Mouse (Mus musculus) left cerebral cortex, adult 8-10 months (tissue): ENCODE data around the gene Fahd1. TPM values are rescaled to one million over a fixed set of nuclear protein-coding genes. Genes with fewer than 3 reads are reported as not detected.

Experiments
- DNase-seq, 2 experiments: peaks; one replicate each; pipeline ENCODE4 v3.0.0; 2022; ENCODE audit warnings: low spot score in 2 of 2
- total RNA-seq, 4 experiments: library from RNA; stranded (reverse); gene quantifications; 2 replicates each; pipeline ENCODE4 v1.2.4; 2022

Gene Fahd1
- total RNA-seq, 4 experiments from 2014 or later = 18.7 to 19.5 (median 19.1) TPM

DNA sequence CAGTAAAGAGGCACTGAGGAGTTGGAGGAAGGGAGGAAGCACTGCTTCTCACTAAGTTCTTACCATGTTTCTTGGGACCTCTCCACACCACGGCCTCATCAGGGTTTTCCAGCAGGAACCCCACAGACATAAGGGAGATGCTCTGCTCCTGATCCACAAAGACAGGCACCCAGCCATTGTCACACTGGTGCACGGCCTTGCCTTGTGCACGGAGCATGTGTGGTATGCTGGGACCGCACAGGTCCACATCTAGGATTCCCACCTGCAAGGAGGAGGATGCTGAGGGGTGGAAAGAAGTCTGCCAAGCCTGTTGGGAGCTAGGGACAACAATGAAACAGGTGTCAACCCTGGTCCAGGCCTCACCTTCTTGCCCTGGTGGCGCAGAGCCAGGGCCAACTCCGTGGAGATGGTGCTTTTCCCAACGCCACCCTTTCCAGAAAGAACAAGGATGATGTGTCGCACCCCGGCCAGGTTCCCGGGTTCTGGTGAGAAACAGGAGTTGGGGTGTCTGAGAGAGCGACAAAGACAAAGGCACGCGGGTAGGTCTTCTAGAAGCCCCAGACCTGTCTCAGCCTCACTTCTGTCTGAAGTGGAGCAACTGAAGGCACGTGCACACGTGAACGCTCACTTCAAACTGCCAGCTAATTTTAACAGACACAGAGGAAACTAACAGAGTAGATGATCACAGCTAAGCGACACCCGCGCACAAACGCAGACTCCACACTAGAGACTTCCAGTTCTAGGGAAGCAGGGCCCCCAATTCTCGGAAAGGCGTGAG is 35.4 kb upstream of the Fahd1 start:
- no peak for DNase-seq

DNA sequence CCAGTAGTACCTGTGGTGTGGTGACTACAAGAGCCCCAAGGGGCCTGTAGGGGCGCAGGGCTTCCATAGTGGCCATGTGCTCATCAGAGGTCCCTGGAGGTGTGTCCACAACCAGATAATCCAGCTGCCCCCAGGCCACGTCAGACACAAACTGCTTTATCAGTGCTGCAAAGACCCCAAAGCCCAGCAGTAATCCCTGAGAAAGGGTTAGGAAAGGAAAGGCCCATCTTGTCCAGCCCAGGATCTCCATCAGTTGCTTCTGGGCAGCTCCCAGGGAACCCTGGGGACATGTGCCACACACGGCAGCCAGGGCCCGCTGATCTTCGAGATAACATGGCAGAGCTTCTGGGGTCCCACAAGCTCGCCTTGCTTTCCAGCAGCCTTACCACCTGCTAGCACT is 34.2 kb upstream of the Fahd1 start:
- DNase-seq = no peak

DNA sequence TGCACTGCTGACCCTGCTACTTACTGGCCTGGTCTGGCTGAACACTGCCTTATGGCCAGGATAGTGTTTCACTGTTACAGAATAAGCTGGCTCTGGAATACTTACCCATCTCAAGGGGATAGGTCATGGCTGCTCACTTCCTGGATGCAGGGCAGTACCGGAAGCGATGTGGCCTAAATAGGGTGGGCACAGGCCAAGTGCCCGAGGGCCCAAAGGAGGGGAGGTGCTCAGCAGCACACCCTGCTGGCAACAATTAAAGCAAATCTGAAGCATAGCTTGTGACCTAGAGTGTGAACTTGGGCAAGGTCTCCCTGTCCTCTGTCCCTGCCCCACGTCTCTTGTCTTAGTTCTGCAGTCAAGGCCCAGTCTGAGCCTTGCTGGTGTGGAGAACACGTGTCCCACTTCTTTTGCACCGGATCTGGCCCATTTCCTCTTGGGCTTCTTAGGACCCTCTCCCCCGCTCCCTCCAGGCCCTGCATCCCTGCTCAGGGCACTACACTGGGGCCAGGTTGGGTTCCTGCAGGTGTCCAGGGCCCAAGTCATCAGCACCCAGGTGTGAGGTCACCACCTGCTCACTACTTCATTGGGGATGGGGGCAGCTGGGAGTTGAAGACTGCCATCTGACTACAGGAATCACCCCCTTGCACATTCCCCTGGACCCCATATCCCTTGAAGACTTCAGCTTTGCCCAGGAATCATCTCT is 31.7 kb upstream of the Fahd1 start:
- DNase-seq = no peak

DNA sequence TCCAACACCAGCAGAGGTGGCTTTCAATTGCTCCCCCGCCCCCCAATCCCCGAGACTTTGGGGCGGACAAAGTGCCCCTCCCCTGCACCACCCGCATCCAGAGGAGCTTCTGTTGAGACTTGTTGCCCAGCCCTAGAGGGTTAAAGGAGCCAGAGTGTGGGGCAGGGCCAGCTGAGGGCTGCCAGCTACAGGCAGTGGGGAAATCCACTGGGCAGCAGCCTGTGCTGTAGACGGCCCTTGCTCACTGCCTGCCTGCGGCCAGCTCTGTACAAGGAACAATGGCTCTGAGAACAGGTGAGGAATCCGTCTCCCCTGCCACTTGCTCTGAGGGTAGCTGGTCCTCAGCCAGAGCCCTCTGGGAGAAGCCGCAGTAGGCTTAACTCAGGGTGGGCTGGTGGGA is 28.4 kb upstream of the Fahd1 start:
- no peak for DNase-seq

DNA sequence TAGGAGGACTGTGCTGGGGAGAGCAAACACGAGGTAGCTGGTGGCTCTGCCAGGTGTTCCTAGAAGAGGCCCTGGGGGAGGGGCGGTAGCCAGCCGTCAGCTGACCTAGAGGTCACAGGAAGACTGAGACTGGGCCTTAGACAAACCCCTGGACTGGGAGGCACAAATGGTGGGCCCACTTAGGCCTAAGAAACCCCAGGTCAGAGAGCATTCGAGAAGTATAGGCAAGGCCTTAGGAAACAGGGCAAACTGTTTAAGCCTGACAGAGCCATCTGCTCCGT is 27.9 kb upstream of the Fahd1 start:
- no peak for DNase-seq

DNA sequence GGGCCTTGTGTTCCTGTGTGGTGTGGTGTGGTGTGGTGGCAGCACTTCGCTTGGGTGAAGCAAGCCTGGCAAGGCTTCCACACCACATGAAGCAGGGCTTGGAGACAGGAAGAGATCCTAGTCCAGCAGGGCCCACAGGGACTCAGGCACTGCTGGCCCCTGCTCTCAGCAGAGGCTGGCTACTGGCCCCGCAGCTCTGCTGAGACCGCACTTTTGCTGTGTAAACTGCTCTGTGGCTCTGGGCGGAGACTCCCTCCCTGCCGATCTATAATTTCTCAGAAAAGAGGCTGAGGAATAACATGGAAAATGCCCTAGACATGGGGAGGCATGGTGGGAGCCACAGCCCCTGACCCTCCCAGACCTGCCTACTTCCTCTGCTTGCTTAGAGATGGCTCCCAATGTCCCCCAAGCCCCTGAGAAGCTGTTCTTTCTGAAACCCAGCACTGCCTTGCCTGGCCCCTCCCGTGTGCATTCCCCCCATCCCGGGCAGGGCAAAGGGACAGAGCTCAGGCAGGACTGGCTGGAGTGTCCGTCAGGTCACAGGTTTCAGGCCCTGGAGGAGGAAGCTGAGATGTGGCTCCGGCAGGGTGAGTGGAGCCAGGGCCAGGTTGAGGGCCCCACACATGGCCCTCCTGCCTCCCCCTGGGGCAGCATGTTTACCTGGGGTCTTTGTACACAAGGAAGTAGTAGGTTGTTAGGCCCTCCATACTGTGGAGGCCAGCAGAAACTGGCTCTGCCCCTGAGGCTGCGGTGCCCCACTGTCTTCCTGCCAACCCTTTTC is 27.4 kb upstream of the Fahd1 start:
- no peak for DNase-seq

DNA sequence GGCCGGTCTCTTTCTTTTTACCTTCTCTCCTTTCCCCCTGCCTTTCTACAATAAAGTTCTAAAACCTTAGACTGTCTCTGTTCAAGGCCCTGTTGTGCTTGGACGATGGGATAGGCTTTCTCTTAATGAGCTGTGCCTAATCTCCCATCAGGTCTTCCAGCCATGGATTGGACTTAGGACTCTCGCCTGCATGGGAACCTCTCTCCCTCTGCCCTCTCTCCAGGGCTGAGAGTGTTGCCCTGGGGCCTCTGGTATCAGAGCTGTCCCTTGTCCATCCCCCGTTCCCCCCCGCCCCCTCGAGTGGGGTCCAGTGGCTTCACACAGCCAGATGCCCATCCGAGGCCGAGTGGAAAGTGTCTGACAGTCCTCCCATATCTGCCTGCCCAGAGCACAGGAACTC is 24.8 kb upstream of the Fahd1 start:
- no peak for DNase-seq

DNA sequence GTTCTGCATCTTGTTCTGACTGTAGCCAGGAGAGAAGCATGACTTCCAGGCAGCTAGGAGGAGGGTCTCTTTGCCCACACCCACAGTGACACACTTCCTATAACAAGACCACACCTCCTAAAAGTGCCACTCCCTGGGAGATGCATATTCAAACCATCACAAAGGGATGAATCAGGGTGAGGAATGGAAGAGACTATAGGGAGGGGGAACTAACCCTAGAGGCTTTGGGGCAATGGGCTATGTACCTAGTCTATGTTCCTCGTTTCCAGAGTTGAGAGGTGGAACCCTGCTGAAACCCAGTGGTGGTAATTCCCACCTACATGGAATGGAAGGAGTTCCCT is 24.2 kb upstream of the Fahd1 start:
- DNase-seq = no peak

DNA sequence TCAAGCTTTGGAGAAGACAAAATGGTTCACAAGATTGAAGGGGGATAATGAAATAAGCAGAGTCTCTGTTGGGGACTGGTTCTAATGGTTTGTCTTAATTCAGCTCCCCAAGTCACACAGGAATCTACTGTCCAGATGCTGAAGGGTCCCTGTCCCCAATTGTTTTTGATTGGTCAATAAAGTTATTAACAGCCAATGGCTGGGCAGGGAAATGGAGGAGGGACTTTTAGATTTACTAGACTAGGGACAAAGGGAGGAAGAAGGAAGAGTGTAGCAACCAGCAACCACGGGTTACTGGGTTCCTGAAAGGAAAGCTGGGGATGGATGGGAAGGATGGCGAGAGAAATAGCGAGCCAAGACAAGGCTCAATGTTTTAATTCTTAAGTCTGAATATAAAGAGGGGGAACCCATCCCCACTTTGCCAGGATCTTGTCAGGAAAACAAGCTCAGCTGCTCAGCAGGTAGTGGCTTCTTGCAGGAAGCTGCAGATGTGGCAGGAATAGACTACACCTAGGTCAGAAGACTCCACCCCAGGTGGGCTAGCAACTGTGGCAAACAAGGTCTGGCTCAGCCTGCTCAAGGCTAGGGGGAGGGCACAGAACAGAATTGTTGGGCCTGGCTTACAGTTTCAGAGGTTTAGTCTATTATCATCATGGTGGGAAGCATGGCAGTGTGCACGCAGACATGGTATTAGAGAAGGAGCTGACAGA is 23.7 kb upstream of the Fahd1 start:
- no peak for DNase-seq

DNA sequence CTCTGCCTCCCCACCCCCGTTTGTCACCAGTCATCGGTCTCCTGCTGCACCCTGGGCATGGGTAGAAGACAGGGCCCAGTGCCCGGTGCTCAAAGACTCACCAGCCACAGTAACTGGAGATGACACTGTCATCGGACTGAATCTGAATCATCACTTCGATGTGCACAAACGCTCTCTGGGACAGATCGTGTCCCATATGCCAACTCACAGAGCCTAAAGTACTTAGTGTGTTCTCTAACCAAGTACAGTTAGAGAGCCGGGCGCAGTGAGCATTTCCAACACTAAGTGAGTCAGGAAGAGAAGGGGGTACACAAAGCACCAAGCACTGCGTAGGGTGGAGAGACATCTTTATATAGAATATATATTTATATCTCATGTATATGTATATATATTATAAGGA is 17.8 kb upstream of the Fahd1 start:
- DNase-seq = no peak

DNA sequence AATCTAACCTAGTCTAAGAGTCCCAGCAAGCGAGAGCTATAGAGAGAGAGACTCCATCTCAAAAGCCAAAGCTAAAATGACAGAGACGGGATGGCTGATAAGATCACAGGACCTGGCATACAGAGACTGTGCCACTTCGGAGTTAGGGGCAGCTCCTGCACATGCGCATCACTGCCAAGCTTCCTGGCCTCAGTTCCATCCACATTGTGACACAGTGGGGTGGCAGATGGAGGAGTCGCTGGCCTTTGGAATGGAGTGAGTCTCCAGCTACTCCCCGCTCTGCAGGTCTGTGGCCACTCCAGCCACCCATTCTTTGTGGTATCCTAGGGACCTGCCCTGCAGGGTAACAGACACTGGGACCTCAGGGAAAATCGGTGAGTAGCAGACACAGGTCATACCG is 15.6 kb upstream of the Fahd1 start, which contains the start of gene Igfals:
Igfals (plus strand) TSS at position 222 of the 400 bp plus-strand sequence.
- DNase-seq = no peak

DNA sequence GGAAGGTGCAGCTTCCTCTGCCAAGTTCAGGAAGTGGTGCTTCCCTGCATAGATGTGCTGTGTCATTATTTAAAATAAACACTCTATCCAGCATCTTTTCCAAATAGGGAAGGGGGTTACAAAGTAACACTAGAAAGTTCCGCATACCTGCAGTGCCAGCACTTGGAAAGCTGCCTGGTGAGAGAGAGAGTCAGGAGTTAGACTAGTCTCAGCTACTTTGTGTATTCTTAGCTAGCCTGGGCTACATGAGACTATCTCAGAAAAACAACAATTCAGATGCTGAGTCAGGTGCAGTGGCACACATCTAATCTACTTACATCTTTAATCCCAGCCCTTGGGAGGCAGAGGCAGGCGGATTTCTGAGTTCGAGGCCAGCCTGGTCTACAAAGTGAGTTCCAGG is 11.6 kb upstream of the Fahd1 start:
- DNase-seq = no peak

DNA sequence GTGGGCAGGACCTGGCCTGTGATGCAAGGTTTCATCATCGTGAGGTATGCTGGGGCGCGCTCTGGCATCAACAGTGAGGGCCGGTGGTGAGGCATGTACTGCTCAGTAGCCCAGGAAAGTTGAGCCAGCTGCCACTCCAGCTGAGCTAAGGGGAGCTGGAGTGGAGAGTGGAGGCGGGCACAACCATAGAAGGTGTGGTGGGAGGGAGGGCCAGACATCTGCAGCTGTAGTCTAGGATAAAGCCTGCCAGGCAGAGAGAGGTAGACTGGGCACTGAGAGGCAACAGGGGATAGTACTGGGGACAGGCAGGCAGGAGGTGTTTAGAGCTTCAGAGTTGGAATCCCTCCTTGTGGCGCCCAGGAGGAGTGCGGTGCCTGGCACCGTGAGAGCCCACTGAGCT is 9.9 kb upstream of the Fahd1 start:
- no peak for DNase-seq

DNA sequence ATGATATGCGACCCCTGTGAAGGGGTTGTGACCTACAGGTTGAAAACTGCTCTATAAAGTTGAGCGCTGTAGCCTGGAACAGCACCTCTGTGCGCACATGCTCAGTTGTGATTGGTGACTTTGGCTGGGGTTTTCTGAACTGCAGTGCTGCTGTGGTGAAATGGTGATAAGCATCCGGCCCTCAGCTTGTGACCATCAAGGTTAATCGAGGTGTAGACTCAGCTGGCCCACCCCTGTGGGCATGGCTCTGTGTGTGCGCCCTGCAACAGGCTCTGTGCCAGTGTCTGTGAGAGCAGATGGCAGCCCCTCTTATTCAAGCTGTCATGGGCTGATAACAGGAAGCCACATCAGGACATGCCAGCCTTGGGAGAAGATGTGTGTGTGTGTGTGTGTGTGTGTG is 8.8 kb upstream of the Fahd1 start:
- no peak for DNase-seq

DNA sequence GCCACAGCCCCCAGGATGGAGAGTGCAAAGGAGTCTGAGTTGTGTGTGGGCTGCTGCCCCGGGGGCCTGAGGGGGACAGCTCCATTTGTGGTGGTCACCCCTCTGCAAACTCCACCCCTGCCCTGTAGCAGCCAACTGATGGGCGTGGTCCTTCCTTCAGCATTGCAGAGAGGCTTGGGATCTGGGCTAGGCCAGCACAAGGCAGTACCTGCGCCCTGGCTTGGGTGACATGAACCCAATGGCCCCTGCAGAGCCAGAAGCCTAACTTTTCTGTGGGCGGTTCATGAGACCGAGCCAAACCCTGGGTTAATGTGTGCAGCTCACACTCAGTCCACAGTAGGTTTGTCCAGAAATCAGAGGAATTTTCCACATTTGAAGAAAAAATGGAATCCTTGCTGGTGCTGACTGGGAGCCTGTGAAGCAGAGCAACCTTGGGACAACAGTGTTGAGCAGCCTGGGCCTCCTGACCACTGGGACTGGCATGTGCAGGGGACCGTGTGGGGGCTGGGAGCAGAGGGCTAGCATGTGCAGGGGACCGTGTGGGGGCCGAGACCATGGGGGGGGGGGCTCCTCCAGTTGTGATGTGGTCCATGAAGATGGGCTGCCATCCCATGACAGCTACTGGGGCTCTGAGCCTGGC is 7.8 kb upstream of the Fahd1 start:
- no peak for DNase-seq

DNA sequence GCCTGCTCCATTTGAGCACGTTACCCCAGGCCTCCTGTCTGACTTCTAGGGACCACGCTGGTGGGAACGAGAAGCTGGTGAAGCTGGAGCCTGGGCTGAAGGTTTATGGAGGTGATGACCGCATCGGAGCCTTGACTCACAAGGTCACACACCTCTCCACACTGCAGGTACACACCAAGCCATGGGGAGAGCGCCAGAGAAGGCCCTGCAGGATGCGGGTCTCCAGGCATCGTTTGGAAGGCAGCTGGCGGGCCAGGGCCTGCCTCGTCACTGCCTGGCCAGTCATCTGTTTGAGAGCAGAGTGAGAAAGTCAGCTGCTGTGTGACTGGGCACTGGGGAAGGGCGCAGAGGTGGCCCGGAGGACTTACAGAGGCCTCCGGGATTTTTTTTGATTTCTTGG is 6.4 kb upstream of the Fahd1 start:
- no peak for DNase-seq

DNA sequence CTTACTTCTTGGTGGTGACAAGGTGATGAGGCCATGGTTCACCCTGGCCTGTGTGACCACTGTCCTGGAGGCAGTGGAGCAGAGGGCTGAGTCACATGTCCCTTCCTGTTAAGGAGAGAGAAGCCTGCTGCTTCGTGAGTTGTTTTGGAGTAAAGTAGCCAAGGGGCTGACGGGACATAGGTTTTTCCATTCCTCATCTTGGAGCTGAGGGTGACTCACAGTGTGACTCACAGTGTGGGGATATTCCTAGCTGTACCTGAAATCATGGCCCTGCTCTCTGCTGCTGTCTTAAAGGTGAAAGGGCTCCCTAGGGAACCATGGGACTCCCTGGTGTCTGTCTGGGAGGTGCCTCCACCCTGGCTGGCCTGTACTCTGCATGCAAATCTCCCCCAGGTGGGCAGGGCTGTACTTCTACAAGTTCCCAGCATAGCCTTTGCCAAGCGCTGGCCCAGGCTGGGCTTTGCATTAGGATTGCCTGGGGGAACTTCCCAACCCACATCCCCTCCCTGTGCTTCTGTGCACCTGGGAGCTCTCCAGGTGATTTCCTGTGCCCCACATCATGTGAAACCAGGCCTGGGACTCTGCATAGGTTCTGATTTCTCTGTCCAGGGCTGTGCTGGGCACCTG is 5.8 kb upstream of the Fahd1 start:
- DNase-seq = no peak

DNA sequence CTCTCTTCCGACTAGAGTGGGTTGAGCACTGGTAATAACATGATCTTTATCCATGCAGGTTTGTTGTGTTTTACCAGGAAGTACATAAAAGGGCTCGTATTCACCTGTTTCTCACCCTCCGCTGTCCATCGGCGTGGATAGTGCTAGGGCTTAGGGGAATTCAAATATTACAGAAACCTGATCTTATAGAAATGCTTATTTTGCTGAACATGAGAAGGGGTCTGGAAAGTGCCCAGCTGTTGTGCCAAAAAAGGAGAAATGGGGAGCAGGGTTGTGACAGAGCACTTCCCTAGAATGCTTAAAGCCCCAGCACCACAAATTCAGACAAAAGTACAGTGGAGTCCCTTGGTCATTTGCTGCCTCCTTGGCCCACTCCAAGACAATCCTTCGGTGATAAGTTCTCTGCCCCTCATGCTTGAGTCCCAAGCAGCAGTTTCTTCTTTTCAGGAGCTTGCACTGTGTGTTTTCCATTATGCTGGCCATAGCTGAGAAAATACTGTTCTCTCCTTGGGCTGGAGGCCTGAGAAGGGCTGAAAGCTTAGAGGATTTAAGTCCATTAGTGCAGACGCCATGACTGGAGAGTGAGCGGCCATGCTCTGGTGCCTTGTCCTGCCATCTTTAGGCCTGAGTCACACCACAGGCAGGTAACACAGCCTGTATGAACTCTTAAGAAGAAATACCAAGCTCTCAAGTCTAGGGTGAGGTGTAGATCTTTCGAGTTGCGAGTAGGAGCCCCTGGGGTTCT is 1.4 kb upstream of the Fahd1 start:
- no peak for DNase-seq

DNA sequence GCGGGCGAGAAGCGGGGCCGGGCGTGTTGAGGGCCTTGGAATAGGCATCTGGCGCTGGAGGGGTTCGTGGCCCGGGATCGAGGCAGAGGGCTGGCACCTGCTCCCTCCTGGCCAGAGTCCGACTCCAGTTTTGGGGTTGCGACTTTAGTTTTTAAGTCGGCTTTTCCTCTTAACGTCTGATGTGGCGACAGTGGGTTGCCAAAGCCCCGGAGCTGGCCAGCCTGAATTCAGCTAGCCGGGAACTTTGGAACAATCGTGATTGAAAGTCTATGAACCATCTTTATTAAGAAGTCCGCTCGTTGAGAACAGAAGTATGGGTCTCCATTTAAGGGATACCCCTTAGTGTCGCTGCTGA is 586 bp upstream of the Fahd1 start:
- DNase-seq = no peak

DNA sequence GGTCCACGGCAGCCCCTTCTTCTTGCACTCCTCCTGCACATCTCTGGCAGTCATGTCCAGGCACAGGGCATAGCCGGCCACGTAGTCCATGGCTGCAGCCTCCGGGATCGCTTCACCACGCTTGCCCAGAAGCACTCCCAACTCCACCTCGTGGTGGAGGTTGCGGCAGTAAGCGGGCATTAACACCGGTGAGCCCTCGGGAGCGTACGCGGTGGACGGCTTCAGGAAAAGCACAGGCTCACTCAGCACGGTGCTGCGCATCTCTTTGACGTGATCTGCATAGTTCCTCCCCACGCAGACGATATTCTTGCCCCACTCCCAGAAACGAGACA is 465 bp downstream of the Fahd1 start:
- DNase-seq = no peak

DNA sequence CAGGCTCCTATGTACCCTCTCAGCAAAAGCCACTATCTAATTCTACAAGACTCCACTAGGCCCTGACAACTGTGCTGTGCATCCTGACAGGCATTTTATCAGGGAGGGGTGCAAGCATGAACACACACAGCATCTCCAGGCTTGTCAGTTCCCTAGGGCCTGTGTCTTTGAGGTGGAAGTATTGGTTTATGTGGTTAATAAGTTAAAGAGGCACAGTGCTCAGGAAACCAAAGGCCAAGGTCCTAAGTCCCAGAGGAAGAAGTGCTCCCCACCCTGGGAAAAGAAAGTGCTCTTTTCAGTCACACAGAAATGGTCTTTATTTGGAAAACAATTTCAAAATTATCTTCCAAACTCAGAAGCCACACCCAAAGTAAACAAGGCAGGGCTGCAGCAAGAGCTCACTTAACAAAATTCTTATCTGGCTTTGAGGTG is 1.5 kb downstream of the Fahd1 start:
- no peak for DNase-seq
